Mouse (Mus musculus) hindbrain, embryonic 14.5 days (tissue): ENCODE measurements around the gene Rpl18. TPM values are rescaled to one million over a fixed set of nuclear protein-coding genes. Genes with fewer than 3 reads are reported as not detected.

Source experiments
- ATAC-seq: fragments of 200-750 bp; cut with Nextera tagmentation; 2 replicates; pipeline ENCODE4 v1.8.0; 2017; ENCODE audit warnings: moderate number of reproducible peaks, mild to moderate bottlenecking, moderate TSS enrichment, moderate library complexity; ENCODE audit not compliant: low FRiP score
- DNase-seq: peaks from one replicate; pipeline ENCODE4 v3.0.0-alpha.2; 2015; ENCODE audit warnings: low spot score
- H3K27ac ChIP-seq: fragments of 300-500 bp; sonication (generic); 2 replicates; pipeline ENCODE4 v1.5.1; 2014; ENCODE audit warnings: mild to moderate bottlenecking, moderate library complexity
- H3K27me3 ChIP-seq: fragments of 300-500 bp; sonication (generic); 2 replicates; pipeline ENCODE4 v1.6.1; 2014; ENCODE audit warnings: mild to moderate bottlenecking, low read length, mixed read lengths; ENCODE audit not compliant: control insufficient read depth, insufficient read depth
- H3K36me3 ChIP-seq: fragments of 300-500 bp; sonication (generic); replicated peaks from 2 replicates; pipeline ENCODE4 v1.6.1; 2014; ENCODE audit not compliant: control insufficient read depth, insufficient read depth
- H3K4me1 ChIP-seq: fragments of 300-500 bp; sonication (generic); replicated peaks from 2 replicates; pipeline ENCODE4 v1.6.1; 2014; ENCODE audit warnings: antibody characterized with exemption, low read length, mixed read lengths; ENCODE audit not compliant: control insufficient read depth, insufficient read depth
- H3K4me2 ChIP-seq: fragments of 300-500 bp; sonication (generic); replicated peaks from 2 replicates; pipeline ENCODE4 v1.6.1; 2014; ENCODE audit warnings: mild to moderate bottlenecking, moderate library complexity
- H3K4me3 ChIP-seq: fragments of 300-500 bp; sonication (generic); replicated peaks from 2 replicates; pipeline ENCODE4 v1.5.1; 2014; ENCODE audit warnings: mild to moderate bottlenecking, low read length
- H3K9ac ChIP-seq: fragments of 300-500 bp; sonication (generic); 2 replicates; pipeline ENCODE4 v1.6.1; 2014
- H3K9me3 ChIP-seq: fragments of 300-500 bp; sonication (generic); 2 replicates; pipeline ENCODE4 v1.6.1; 2016; ENCODE audit warnings: low read length; ENCODE audit not compliant: control insufficient read depth
- WGBS: fragments of 180-500 bp; shearing (Covaris S2); extraction: QIAGEN DNeasy Blood & Tissue Kit; methylation state at CpG from one replicate; pipeline ENCODE4 v1.1.7; 2014; 5-methylcytosine and 5-hydroxymethylcytosine counted together
- polyA plus RNA-seq: library from polyadenylated mRNA; unstranded; fragments of >200 nt; fragmentation: Nextera tagmentation; extraction: Ambion mirVana; gene quantifications from 2 replicates; pipeline ENCODE4 v1.2.1, GENCODE M21; 2014

Rpl18 gene
- polyA plus RNA-seq, 1 experiment from 2014 or later, result 674 TPM

DNA sequence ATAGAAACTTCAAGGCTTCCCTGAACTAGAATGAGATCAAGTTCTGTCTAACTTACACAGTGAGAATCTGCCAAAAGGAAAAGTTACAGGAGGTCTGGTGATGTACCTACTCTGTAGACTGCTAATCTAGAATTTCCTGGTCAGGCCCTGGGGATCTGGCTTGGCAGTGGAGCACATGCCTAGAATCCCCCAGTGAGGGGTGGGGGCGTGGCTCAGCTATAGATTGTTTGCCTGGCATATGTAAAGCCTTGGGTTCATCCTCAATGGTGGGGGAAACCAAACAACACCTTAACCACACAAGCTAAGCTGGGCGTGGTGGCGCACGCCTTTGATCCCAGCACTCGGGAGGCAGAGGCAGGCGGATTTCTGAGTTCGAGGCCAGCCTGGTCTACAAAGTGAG is 17.4 kb upstream of the Rpl18 start:
- no peak for ATAC-seq
- Histone ChIP-seq H3K36me3 (no peaks in the 10 kb centered on the region), H3K4me3 (no peak overlapping the region), H3K9ac (no peak overlapping the region), H3K9me3 (no peaks in the 10 kb centered on the region), H3K27me3 (peaks cover 13% of the 10 kb centered on the region), H3K4me2 (no peak overlapping the region), H3K27ac (no peak overlapping the region), H3K4me1 (peaks cover 9% of the 10 kb centered on the region)
- 83% methylated on average over 5 of the region's 7 CpGs for WGBS
- DNase-seq, result no peak

DNA sequence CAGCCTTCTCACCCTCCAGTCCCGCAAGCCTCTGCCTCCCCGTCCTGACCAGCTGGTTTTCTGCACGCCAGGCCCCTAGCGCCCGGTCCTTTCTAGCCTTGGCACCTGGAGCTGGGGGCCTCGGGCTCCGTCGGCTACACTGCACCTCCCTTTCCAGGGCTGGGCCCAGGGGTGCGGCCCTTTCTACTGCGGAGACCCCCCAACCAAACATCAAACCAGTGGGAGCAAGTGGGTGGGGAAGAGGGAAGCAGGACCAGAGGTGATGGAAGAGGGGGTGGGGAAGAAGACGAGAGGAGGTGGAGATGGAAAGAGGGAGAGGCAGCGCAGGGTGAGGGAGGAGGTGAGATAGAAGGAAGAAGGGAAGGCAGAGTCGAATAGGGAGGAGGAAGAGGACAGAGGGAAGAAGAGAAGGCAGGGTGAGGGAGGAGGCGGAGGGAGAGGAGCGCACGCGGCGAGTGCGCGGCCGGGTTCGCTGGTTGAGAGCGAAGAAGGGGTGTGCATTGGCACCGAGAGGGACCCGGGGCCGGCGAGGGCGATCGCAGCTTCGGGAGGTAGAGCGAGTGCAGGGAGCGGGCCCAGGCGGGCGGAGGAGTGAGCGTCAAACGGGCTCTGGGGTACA is 15.6 kb upstream of the Rpl18 start, which contains the start of gene Car11:
TSS of gene Car11 (plus strand) at position 321 of the 619 bp plus-strand sequence.
- H3K27me3 ChIP-seq, result peaks cover 13% of the 10 kb centered on the region
- ATAC-seq, result no peak

DNA sequence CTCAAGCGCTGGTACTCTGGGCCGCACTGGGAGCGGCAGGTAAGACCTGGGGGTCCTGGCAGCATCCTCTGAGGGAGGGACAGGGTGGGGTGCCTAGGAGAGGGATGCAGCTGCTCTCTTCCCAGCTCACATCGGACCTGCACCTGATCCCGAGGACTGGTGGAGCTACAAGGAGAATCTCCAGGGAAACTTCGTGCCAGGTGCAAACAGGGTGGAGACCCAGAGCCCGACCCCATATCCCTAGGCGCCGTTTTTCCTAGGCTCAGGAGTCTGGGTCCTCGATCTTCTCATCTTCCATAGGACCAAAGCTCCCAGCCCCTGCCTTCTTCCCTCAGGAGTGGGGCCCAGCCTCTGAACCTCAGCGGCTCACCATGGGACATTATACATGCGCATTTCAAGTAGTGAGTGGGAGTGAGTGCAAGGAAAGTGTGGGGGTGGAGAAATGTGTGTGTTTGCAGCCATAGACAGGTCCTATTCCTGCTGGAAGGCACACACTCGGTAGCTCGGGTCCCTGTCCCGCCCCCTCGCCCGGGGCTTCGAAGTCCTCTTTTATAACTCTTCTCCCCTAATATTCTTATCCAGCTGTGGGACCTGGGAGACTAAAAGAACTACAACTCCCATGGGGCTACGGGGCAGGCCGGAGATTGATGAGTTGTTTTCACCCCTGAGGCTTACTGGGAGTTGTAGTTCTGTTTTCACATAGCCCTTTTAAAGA is 14.8 kb upstream of the Rpl18 start:
- WGBS, result under 1% methylated on average over 20 of the region's 20 CpGs
- no peak; the same call in 1 of the 2 replicates for ATAC-seq
- H3K27me3 ChIP-seq, result peaks cover 13% of the 10 kb centered on the region
- H3K4me1 ChIP-seq, result peaks cover 22% of the 10 kb centered on the region
- H3K27ac ChIP-seq, result peak overlapping the region; percentile 75
- DNase-seq, result peak; percentile 88
- peak overlapping the region; percentile 53 for H3K4me3 ChIP-seq
- no peaks in the 10 kb centered on the region for H3K9me3 ChIP-seq
- no peaks in the 10 kb centered on the region for H3K36me3 ChIP-seq
- peak overlapping the region; percentile 91 for H3K4me2 ChIP-seq
- peak overlapping the region; percentile 78 for H3K9ac ChIP-seq

More for the DNA sequence above, 15.6 kb upstream of the Rpl18 start, which contains the start of gene Car11:
- Histone ChIP-seq H3K4me2 (peak within 1 kb of the TSS; percentile 91), H3K27ac (peak within 1 kb of the TSS; percentile 75), H3K4me3 (peak within 1 kb of the TSS; percentile 53), H3K4me1 (peaks cover 18% of the 10 kb centered on the region), H3K9me3 (no peaks in the 10 kb centered on the region), H3K36me3 (no peaks in the 10 kb centered on the region), H3K9ac (peak within 1 kb of the TSS; percentile 78)
- no peak for DNase-seq
- 2% methylated on average over 33 of the region's 36 CpGs for WGBS

DNA sequence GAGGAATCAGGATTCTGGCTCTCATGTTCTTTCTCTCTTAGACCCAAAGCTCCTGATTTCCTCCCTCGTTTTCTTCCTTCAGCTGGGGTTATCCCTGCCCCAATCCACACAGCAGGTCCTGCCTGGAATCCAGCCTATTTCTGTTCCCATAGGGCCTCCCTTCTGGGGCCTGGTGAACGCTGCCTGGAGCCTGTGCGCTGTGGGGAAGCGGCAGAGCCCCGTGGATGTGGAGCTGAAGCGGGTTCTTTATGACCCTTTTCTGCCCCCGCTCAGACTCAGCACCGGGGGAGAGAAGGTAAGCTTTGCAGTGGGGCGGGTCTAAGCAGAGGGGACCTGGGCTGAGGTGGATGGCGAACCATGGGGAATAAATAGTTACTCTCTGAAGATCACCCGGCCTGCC is 14.2 kb upstream of the Rpl18 start:
- WGBS, result 29% methylated on average over 11 of the region's 11 CpGs
- Histone ChIP-seq H3K27ac (0 out of 2 replicates have a peak overlapping the region, but pooled peaks have one; percentile 7), H3K9ac (peak overlapping the region; percentile 31), H3K27me3 (peaks cover 13% of the 10 kb centered on the region), H3K4me3 (peak overlapping the region; percentile 53), H3K9me3 (no peaks in the 10 kb centered on the region), H3K36me3 (no peaks in the 10 kb centered on the region), H3K4me1 (peaks cover 28% of the 10 kb centered on the region), H3K4me2 (peak overlapping the region; percentile 91)
- ATAC-seq (no peak), DNase-seq (no peak)

DNA sequence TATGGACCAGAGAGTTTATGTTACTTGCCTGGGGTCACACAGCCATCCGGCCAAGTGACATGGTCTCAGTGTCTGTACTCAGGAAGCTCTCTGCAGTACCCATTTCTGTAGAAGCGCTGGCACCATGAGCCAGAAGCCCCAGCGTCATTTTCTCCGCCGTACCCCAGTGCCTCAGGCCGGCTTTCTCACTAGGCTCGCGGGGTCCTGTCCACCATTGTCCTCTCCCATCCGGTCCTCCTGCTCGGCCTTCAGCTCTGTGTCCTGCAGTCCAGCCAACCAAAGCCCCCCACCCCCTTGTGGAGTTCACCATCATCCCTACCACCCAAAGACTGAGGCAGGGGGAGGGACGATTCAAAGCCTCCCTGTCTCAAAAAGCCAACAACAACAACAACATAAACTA is 13.7 kb upstream of the Rpl18 start:
- peak overlapping the region; percentile 91 for H3K4me2 ChIP-seq
- H3K4me3 ChIP-seq, result peak overlapping the region; percentile 53; the same call in 1 of the 2 replicates
- peaks cover 33% of the 10 kb centered on the region for H3K4me1 ChIP-seq
- ATAC-seq, result no peak
- H3K36me3 ChIP-seq, result no peaks in the 10 kb centered on the region
- DNase-seq, result no peak
- H3K27me3 ChIP-seq, result peaks cover 13% of the 10 kb centered on the region
- no peaks in the 10 kb centered on the region for H3K9me3 ChIP-seq
- no peak overlapping the region for H3K9ac ChIP-seq
- no peak overlapping the region for H3K27ac ChIP-seq
- 84% methylated on average over 11 of the region's 11 CpGs for WGBS

DNA sequence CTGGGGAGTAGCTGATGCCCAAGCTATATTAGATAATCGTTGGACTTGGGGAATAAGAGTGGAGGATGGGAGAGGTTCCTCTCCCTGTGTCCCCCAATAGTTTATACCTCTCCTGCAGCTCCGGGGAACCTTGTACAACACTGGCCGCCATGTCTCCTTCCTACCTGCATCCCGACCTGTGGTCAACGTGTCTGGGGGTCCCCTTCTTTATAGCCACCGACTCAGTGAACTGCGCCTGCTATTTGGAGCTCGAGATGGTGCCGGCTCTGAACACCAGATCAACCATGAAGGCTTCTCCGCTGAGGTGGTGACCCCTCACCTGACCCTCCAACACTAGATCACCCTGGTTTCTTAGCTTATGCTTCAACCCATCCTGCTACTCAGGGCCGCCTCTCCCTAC is 12.9 kb upstream of the Rpl18 start:
- ATAC-seq (no peak), DNase-seq (no peak)
- H3K4me1 ChIP-seq, result peaks cover 40% of the 10 kb centered on the region
- no peak overlapping the region for H3K27ac ChIP-seq
- no peak overlapping the region for H3K4me3 ChIP-seq
- 95% methylated on average over 11 of the region's 11 CpGs for WGBS
- no peaks in the 10 kb centered on the region for H3K36me3 ChIP-seq
- H3K4me2 ChIP-seq, result no peak overlapping the region
- H3K9ac ChIP-seq, result no peak overlapping the region
- H3K9me3 ChIP-seq, result no peaks in the 10 kb centered on the region
- H3K27me3 ChIP-seq, result peaks cover 13% of the 10 kb centered on the region

DNA sequence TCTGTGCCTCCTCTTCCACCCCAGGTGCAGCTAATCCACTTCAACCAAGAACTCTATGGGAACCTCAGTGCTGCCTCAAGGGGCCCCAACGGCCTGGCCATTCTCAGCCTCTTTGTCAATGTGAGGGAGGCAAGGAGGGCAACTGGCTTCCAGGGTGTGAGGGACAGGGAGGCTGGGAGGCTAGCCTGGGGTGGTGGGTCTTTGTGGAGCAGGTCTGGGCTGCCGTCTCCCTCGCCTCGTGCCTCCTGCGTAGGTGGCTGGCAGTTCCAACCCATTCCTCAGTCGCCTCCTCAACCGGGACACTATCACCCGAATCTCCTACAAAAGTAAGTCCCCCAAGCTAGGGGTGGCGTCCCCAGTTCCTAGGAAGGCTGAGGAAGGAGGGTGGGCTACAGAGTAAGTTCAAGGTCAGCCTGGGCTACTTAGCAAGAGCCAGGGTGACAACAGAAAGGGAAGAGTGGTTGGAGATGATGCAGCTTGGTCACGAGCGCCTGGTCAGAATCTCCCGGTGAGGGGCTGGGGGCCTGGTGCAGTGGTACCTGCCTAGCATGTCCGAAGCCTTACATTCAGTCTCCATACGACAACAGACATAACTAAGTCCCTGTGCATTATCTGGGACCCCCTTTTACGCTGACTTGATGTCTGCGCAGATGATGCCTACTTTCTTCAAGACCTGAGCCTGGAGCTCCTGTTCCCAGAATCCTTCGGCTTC is 12.3 kb upstream of the Rpl18 start:
- peak overlapping the region; percentile 94 for H3K4me2 ChIP-seq
- H3K36me3 ChIP-seq, result no peaks in the 10 kb centered on the region
- peak overlapping the region; percentile 52; the same call in 1 of the 2 replicates for H3K4me3 ChIP-seq
- ATAC-seq (no peak), DNase-seq (no peak)
- peak overlapping the region; percentile 81; the same call in 1 of the 2 replicates for H3K27ac ChIP-seq
- H3K4me1 ChIP-seq, result peaks cover 46% of the 10 kb centered on the region
- peak overlapping the region; percentile 53; the same call in 1 of the 2 replicates for H3K9ac ChIP-seq
- WGBS, result 90% methylated on average over 17 of the region's 17 CpGs
- H3K27me3 ChIP-seq, result peaks cover 13% of the 10 kb centered on the region
- H3K9me3 ChIP-seq, result no peaks in the 10 kb centered on the region

DNA sequence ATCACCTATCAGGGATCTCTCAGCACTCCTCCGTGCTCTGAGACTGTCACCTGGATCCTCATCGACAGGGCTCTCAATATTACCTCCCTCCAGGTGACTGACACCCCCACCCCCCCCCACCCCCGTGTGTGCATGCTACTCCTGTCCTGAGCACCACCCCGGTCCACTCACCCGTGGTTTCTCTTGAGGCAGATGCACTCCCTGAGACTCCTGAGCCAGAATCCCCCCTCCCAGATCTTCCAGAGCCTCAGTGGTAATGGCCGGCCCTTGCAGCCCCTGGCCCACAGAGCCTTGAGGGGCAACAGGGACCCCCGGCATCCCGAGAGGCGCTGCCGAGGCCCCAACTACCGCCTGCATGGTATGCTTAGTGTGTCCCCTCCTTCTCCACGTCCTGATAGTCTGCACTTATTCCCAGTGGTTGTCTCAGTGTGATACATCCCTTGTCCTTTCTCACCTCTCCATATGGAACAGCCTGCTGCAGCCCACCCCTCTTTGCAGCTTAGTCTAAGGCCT is 11.7 kb upstream of the Rpl18 start:
- no peaks in the 10 kb centered on the region for H3K9me3 ChIP-seq
- no peaks in the 10 kb centered on the region for H3K36me3 ChIP-seq
- peak overlapping the region; percentile 52 for H3K4me3 ChIP-seq
- H3K27ac ChIP-seq, result peak overlapping the region; percentile 81
- peak overlapping the region; percentile 53 for H3K9ac ChIP-seq
- no peak for DNase-seq
- 49% methylated on average over 12 of the region's 12 CpGs for WGBS
- peak overlapping the region; percentile 94 for H3K4me2 ChIP-seq
- H3K4me1 ChIP-seq, result peaks cover 52% of the 10 kb centered on the region
- no peak for ATAC-seq
- H3K27me3 ChIP-seq, result peaks cover 8% of the 10 kb centered on the region
